Mouse (Mus musculus): ENCODE measurements around the gene Wdr63.

DNA sequence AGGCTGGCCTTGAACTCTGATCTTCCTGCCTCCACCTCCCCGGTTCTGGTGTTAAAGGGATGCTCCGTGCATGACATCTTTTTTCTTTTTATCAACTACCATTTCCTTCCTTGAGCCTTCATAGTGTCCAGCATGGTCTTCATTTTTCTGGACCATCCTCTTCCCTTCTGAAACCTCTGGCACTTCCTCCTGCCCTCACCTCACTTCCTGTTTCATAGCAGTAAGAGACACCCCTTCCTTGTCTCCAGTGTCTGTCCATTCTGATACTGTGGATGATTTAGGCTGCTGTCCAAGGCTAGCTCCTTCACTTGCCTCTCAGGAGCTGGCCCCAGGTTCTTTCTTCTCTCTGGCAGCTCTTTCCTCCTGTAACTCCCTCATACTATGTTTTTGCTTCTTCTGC is 27.5 kb upstream of the Wdr63 start:
- TF ChIP-seq POLR2A (IDR thresholded peaks at IDR 0.05; ENCODE audit: extremely low read depth, insufficient read depth, low read length) (no peak), CTCF (IDR thresholded peaks at IDR 0.05; ENCODE audit: low read depth, low read length) (no peak)

Data from liver, adult 2 months (tissue).